Mouse (Mus musculus) olfactory bulb, adult 2 months (tissue): ENCODE measurements at regions not wholly inside any gene's neighbourhood (a gene's known extent, or its start where the extent isn't known, plus 50 kb on each side); places are given as distances from the start of the nearest gene placed in this dataset.

Source experiments
- CTCF ChIP-seq: fragments of 200-500 bp; IDR thresholded peaks from 2 replicates; pipeline ENCODE4 v1.5.1; 2012; ENCODE audit warnings: low read depth, mild to moderate bottlenecking, low read length, moderate library complexity; ENCODE audit not compliant: insufficient read depth
- POLR2A ChIP-seq: fragments of 200-500 bp; IDR thresholded peaks from 2 replicates; pipeline ENCODE4 v1.6.1; 2012; ENCODE audit warnings: mild to moderate bottlenecking, low read depth, low read length, moderate library complexity; ENCODE audit not compliant: insufficient read depth

- TF ChIP-seq CTCF (no peak), POLR2A (no peak)
Measured at GRCm38 (mm10) chr4:148363366-148364121, 75.8 kb upstream of the Disp3 start.
